Mouse (Mus musculus): ENCODE results near the gene Helb.

DNA sequence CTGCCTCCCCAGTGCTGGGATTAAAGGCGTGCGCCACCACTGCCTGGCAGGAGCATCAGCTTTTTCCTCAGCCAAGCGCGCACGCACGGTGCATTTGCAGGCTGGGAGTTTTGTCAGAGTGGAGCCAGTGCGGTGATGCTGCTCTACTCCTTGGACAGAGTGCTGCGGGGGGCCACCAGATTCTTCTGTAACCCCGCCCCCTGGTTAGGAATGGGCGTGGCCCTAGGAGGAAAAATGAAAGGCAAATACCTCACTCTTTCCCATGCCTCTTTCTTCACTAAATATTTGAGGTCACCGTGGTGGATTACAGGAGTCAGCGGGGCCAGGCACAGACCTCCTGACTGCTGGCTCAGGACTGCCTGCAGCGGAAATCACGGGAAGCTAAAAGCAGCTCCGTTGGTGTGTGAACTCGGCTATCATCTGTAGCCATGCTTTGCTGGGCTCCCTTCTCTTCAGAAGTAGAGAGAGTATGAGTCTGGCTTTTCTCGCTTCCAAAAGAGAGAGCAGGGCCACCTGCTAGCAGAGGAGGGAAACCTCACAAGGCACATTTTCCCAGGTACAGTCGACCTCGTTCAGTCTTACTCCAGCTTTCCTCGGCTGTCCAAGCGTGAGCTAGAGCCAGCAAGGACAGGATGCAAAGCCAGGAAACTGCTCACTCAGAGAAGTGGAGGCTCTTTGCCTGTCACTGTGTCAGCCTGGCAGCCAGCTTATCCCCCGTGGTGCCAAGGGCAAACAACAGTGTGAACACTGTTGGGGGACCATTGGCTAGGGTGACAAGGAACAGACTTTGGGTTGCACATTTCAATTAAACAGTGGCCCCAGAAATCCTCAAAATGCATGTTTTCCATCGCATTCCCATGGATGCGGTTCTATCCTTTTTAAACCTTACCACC lies 51.3 kb downstream of the Helb start:
- TF ChIP-seq GATA1 (IDR thresholded peaks at IDR 0.05; ENCODE audit: low read length) (no peak), TAL1 (IDR thresholded peaks at IDR 0.05; ENCODE audit: low read length) (no peak)

Data from erythroblast, embryonic 14.5 days (primary cell).